Mouse (Mus musculus): ENCODE measurements around the gene Plcd3. TPM values are rescaled to one million over a fixed set of nuclear protein-coding genes. Genes with fewer than 3 reads are reported as not detected.

The Plcd3 gene
- polyA plus RNA-seq (2015; fragmentation: Nextera tagmentation; extraction: Ambion mirVana) = 1.9 and 2.3 TPM in 2 replicates

- H3K4me2 ChIP-seq (replicated peaks) = peak within 1 kb of the TSS; percentile 83
- ATAC-seq (replicated peaks) = peak; percentile 10; the same call in 1 of the 2 replicates
- H3K4me3 ChIP-seq = peak within 1 kb of the TSS; percentile 48
- peak within 1 kb of the TSS; percentile 44 for H3K9ac ChIP-seq (replicated peaks)
- peaks cover 21% of the 10 kb centered on the region; the same call in 1 of the 2 replicates for H3K27me3 ChIP-seq
- H3K27ac ChIP-seq (replicated peaks) = no peak within 1 kb of the TSS
- H3K9me3 ChIP-seq = no peaks in the 10 kb centered on the region
- WGBS = under 1% methylated on average over 34 of the region's 34 CpGs
- H3K36me3 ChIP-seq = no peaks in the 10 kb centered on the region
- peaks cover 22% of the 10 kb centered on the region for H3K4me1 ChIP-seq
These were observed at the start of gene Plcd3, which contains the start of gene Acbd4 for GRCm38 (mm10) chr11:103101481-103101865. Gene Plcd3, minus strand, starts transcription at chr11:103101658. Gene Acbd4, plus strand, starts transcription at chr11:103101682.

- H3K27ac ChIP-seq (replicated peaks) = no peak overlapping the region
- WGBS = 91% methylated on average over 4 of the region's 4 CpGs
- H3K36me3 ChIP-seq = no peaks in the 10 kb centered on the region
- no peak overlapping the region for H3K9ac ChIP-seq (replicated peaks)
- no peaks in the 10 kb centered on the region for H3K9me3 ChIP-seq
- ATAC-seq (replicated peaks) = no peak
- no peaks in the 10 kb centered on the region for H3K27me3 ChIP-seq
- H3K4me1 ChIP-seq = no peaks in the 10 kb centered on the region
- H3K4me2 ChIP-seq (replicated peaks) = no peak overlapping the region
- H3K4me3 ChIP-seq = no peak overlapping the region
These were observed 48.3 kb upstream of the Plcd3 start for GRCm38 (mm10) chr11:103149771-103150170.

- H3K4me3 ChIP-seq = no peak overlapping the region
- H3K4me2 ChIP-seq (replicated peaks) = no peak overlapping the region
- no peaks in the 10 kb centered on the region for H3K27me3 ChIP-seq
- no peak overlapping the region for H3K9ac ChIP-seq (replicated peaks)
- no peak for ATAC-seq (replicated peaks)
- H3K36me3 ChIP-seq = no peaks in the 10 kb centered on the region
- no peak overlapping the region for H3K27ac ChIP-seq (replicated peaks)
- WGBS = 57% methylated on average over 4 of the region's 4 CpGs
- peaks cover 5% of the 10 kb centered on the region for H3K4me1 ChIP-seq
- H3K9me3 ChIP-seq = no peaks in the 10 kb centered on the region
These were observed 46.3 kb upstream of the Plcd3 start for GRCm38 (mm10) chr11:103147766-103148165.

GRCm38 (mm10) chr11:103146386-103146785, 44.9 kb upstream of the Plcd3 start:
- Histone ChIP-seq H3K27me3 (no peaks in the 10 kb centered on the region), H3K36me3 (no peaks in the 10 kb centered on the region), H3K9ac (replicated peaks) (no peak overlapping the region), H3K4me1 (peaks cover 19% of the 10 kb centered on the region), H3K4me2 (replicated peaks) (no peak overlapping the region), H3K9me3 (no peaks in the 10 kb centered on the region), H3K27ac (replicated peaks) (no peak overlapping the region), H3K4me3 (no peak overlapping the region)
- 90% methylated on average over 4 of the region's 4 CpGs for WGBS
- no peak for ATAC-seq (replicated peaks)

- Histone ChIP-seq H3K9me3 (no peaks in the 10 kb centered on the region), H3K27ac (replicated peaks) (no peak overlapping the region), H3K4me2 (replicated peaks) (no peak overlapping the region), H3K36me3 (no peaks in the 10 kb centered on the region), H3K27me3 (no peaks in the 10 kb centered on the region), H3K9ac (replicated peaks) (no peak overlapping the region), H3K4me1 (peaks cover 20% of the 10 kb centered on the region), H3K4me3 (no peak overlapping the region)
- no peak for ATAC-seq (replicated peaks)
- 53% methylated on average over 12 of the region's 12 CpGs for WGBS
These were observed 43.1 kb upstream of the Plcd3 start for GRCm38 (mm10) chr11:103144309-103145285.

GRCm38 (mm10) chr11:103142441-103143182, 41.2 kb upstream of the Plcd3 start:
- peak overlapping the region; percentile 60 for H3K4me2 ChIP-seq (replicated peaks)
- peak; percentile 96 for ATAC-seq (replicated peaks)
- peak overlapping the region; percentile 96 for H3K27ac ChIP-seq (replicated peaks)
- no peaks in the 10 kb centered on the region for H3K9me3 ChIP-seq
- H3K36me3 ChIP-seq = 0 out of 2 replicates have a peak, but pooled peaks cover 8% of the 10 kb centered on the region
- H3K4me1 ChIP-seq = peaks cover 20% of the 10 kb centered on the region
- peak overlapping the region; percentile 53 for H3K9ac ChIP-seq (replicated peaks)
- peak overlapping the region; percentile 41 for H3K4me3 ChIP-seq
- no peaks in the 10 kb centered on the region for H3K27me3 ChIP-seq
- WGBS = 21% methylated on average over 8 of the region's 8 CpGs

GRCm38 (mm10) chr11:103141944-103142255, 40.4 kb upstream of the Plcd3 start:
- Histone ChIP-seq H3K27ac (replicated peaks) (peak overlapping the region; percentile 96), H3K4me1 (peaks cover 20% of the 10 kb centered on the region), H3K9me3 (no peaks in the 10 kb centered on the region), H3K27me3 (no peaks in the 10 kb centered on the region), H3K4me3 (no peak overlapping the region), H3K4me2 (replicated peaks) (no peak overlapping the region), H3K9ac (replicated peaks) (peak overlapping the region; percentile 24), H3K36me3 (0 out of 2 replicates have a peak, but pooled peaks cover 8% of the 10 kb centered on the region)
- ATAC-seq (replicated peaks) = peak; percentile 21; the same call in 1 of the 2 replicates
- WGBS = 44% methylated on average over 1 of the region's 1 CpGs

GRCm38 (mm10) chr11:103141101-103141943, 39.9 kb upstream of the Plcd3 start:
- Histone ChIP-seq H3K4me1 (peaks cover 20% of the 10 kb centered on the region), H3K27ac (replicated peaks) (peak overlapping the region; percentile 96), H3K36me3 (0 out of 2 replicates have a peak, but pooled peaks cover 8% of the 10 kb centered on the region), H3K4me2 (replicated peaks) (no peak overlapping the region), H3K9ac (replicated peaks) (peak overlapping the region; percentile 24), H3K27me3 (no peaks in the 10 kb centered on the region), H3K9me3 (no peaks in the 10 kb centered on the region), H3K4me3 (no peak overlapping the region)
- ATAC-seq (replicated peaks) = no peak
- WGBS = 38% methylated on average over 10 of the region's 11 CpGs

- no peak overlapping the region for H3K9ac ChIP-seq (replicated peaks)
- no peak overlapping the region for H3K4me3 ChIP-seq
- H3K4me2 ChIP-seq (replicated peaks) = no peak overlapping the region
- H3K36me3 ChIP-seq = 0 out of 2 replicates have a peak, but pooled peaks cover 8% of the 10 kb centered on the region
- ATAC-seq (replicated peaks) = no peak
- WGBS = 59% methylated on average over 6 of the region's 6 CpGs
- no peaks in the 10 kb centered on the region for H3K9me3 ChIP-seq
- no peak overlapping the region for H3K27ac ChIP-seq (replicated peaks)
- no peaks in the 10 kb centered on the region for H3K27me3 ChIP-seq
- H3K4me1 ChIP-seq = peaks cover 20% of the 10 kb centered on the region
These were observed 39.3 kb upstream of the Plcd3 start for GRCm38 (mm10) chr11:103140763-103141100.

- H3K4me3 ChIP-seq = no peak overlapping the region
- H3K9me3 ChIP-seq = no peaks in the 10 kb centered on the region
- H3K27ac ChIP-seq (replicated peaks) = no peak overlapping the region
- no peak for ATAC-seq (replicated peaks)
- WGBS = 83% methylated on average over 14 of the region's 14 CpGs
- H3K36me3 ChIP-seq = 0 out of 2 replicates have a peak, but pooled peaks cover 8% of the 10 kb centered on the region
- no peak overlapping the region for H3K4me2 ChIP-seq (replicated peaks)
- no peaks in the 10 kb centered on the region for H3K27me3 ChIP-seq
- H3K9ac ChIP-seq (replicated peaks) = no peak overlapping the region
- peaks cover 22% of the 10 kb centered on the region for H3K4me1 ChIP-seq
These were observed 38.7 kb upstream of the Plcd3 start for GRCm38 (mm10) chr11:103139951-103140762.

Data from forebrain, embryonic 15.5 days (tissue).